12 mouse cellular contexts compared by ENCODE assay signal in the genomic region with DNA sequence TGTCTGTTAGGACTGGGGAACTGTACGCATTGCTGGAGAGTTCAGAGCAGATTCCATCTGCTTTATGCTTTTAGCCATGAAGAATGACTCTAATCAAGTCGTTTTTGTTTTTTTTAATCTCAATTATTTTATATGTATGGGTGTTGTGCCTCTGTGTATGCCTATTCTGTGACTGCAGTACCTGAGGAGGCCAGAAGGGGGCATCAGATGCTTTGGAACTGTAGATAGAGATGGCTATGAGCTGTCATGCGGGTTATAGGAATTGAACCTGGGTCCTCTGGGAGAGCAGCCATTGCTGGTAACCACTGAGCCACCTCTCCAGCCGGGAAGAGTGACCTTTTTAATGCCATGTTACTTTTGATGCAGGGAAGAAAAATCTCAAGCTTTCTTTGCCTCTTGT. TPM values are rescaled to one million over a fixed set of nuclear protein-coding genes. Genes with fewer than 3 reads are reported as not detected.
A peak's percentile ranks its signal among the peaks of the same experiment; 100 is the strongest.
DNase-seq lines count a peak whose midpoint lies in the region; ATAC-seq and TF ChIP-seq lines count a peak whose summit lies in the region.
"Had no signal": no experiment of that assay in that cellular context is flagged by ENCODE, and none has a peak within 500 bp of the region (broad histone marks: within the 10 kb centered on the region; RNA-seq: fewer than 3 reads in every experiment).

No protein-coding gene starts in this region.

- WGBS in heart, adult 2 months = 91% methylated on average over 4 of the region's 4 CpGs
- WGBS in heart, embryonic 11.5 days (ENCODE audit: insufficient replicate concordance) = 88% methylated on average over 4 of the region's 4 CpGs

- ATAC-seq in heart, embryonic 11.5 days (replicated peaks; ENCODE audit: insufficient number of reproducible peaks, low FRiP score, low TSS enrichment) = no peak
- ATAC-seq: midbrain, embryonic 16.5 days had no signal

- intact Hi-C loops in heart, adult 2 months (cut with DNase I) = no loop called here

- no peak overlapping the region for H3K27ac ChIP-seq in heart, adult 2 months
- H3K27ac ChIP-seq in heart, embryonic 11.5 days (ENCODE audit: low read depth, low read length) = no peak overlapping the region

- DNase-seq in heart, adult 2 months = no peak
- DNase-seq in lung, postnatal 36 days = peak; percentile 25
- no peak for DNase-seq in lung, postnatal 10 days
- DNase-seq in R1 (ENCODE audit: low read depth, low spot score) = peak; percentile 61
- peak; percentile 27 for DNase-seq in retina, postnatal 1 day
- no peak for DNase-seq in right cerebral cortex, adult 2 months (ENCODE audit: low spot score in 2 of 2)
- no peak for DNase-seq in urinary bladder, adult 18-20 months (ENCODE audit: low spot score in 2 of 2)
- DNase-seq: cerebellum, adult 9-11 months; gastrocnemius, postnatal 25 days; heart, postnatal 4 days had no signal

- peak; percentile 54 for TF ChIP-seq CTCF in heart, adult 2 months (IDR thresholded peaks at IDR 0.05)

- no peak overlapping the region for H3K9ac ChIP-seq in heart, adult 2 months (ENCODE audit: low read depth, low read length)
- H3K9ac ChIP-seq in heart, embryonic 11.5 days (ENCODE audit: low read depth, low read length) = no peak overlapping the region

- no peak overlapping the region for H3K4me2 ChIP-seq in heart, embryonic 11.5 days

- H3K4me1 ChIP-seq in heart, adult 2 months (ENCODE audit: control insufficient read depth, insufficient read depth, low read length) = no peaks in the 10 kb centered on the region
- no peaks in the 10 kb centered on the region for H3K4me1 ChIP-seq in heart, embryonic 11.5 days (ENCODE audit: control insufficient read depth, insufficient read depth, low read length)

- no peaks in the 10 kb centered on the region for H3K79me2 ChIP-seq in heart, adult 2 months (replicated peaks; ENCODE audit: control insufficient read depth, insufficient read depth, low read length)

- no peak for TF ChIP-seq EP300 in heart, adult 2 months (IDR thresholded peaks at IDR 0.05; ENCODE audit: insufficient read depth, low read depth, low read length)

- H3K4me3 ChIP-seq in heart, adult 2 months = no peak overlapping the region
- no peak overlapping the region for H3K4me3 ChIP-seq in heart, embryonic 11.5 days (ENCODE audit: low read depth, low read length)

- no peaks in the 10 kb centered on the region for H3K27me3 ChIP-seq in heart, adult 2 months (ENCODE audit: control insufficient read depth, insufficient read depth, low read length)
- no peaks in the 10 kb centered on the region for H3K27me3 ChIP-seq in heart, embryonic 11.5 days (ENCODE audit: control insufficient read depth, insufficient read depth, low read length)

- H3K9me3 ChIP-seq in heart, embryonic 11.5 days (replicated peaks; ENCODE audit: control insufficient read depth, low read length) = no peaks in the 10 kb centered on the region

- no peak for TF ChIP-seq POLR2A in heart, adult 2 months (IDR thresholded peaks at IDR 0.05; ENCODE audit: insufficient read depth, low read depth, low read length)

- H3K36me3 ChIP-seq in heart, adult 2 months (ENCODE audit: control insufficient read depth, insufficient read depth, low read length) = no peaks in the 10 kb centered on the region
- H3K36me3 ChIP-seq in heart, embryonic 11.5 days (ENCODE audit: control insufficient read depth, insufficient read depth, low read length) = peaks cover 38% of the 10 kb centered on the region

RNA-seq across cellular contexts. Expression of a gene that starts 9.4 kb away (rescaled TPM):
- total RNA-seq in heart, adult 2 months (2021) = 10 to 100 TPM; 33.7 to 40.4 TPM
- polyA plus RNA-seq in heart, adult 2 months (2012; rRNA removed) = 5.6 and 11.8 TPM in 2 replicates
- polyA plus RNA-seq in heart, embryonic 11.5 days (2014; fragmentation: Nextera tagmentation; extraction: Ambion mirVana) = 73.6 and 80.0 TPM in 2 replicates

RNA-seq across cellular contexts. Expression of a gene that starts 32.9 kb away (rescaled TPM):
- 1 to 10 TPM; 3.2 to 3.8 TPM for total RNA-seq in heart, adult 2 months (2021)
- polyA plus RNA-seq in heart, adult 2 months (2012; rRNA removed) = 1.1 and 2.9 TPM in 2 replicates
- polyA plus RNA-seq in heart, embryonic 11.5 days (2014; fragmentation: Nextera tagmentation; extraction: Ambion mirVana) = 7.8 and 9.0 TPM in 2 replicates

Comparison
In these comparisons a context has a peak if more than half of its experiments do, and no peak if none do; other contexts are left out.
1. DNase-seq: peak in lung, postnatal 36 days (single experiment), R1 (single experiment) and retina, postnatal 1 day (single experiment); none in heart, adult 2 months (0 of 2), lung, postnatal 10 days (single experiment), right cerebral cortex, adult 2 months (0 of 2) and urinary bladder, adult 18-20 months (0 of 2).